Mouse (Mus musculus) midbrain, embryonic 16.5 days (tissue): Measurements from ENCODE around the gene Slc16a12. TPM values are rescaled to one million over a fixed set of nuclear protein-coding genes. Genes with fewer than 3 reads are reported as not detected.
"Not testable (repeated sequence)": the region's sequence is repeated elsewhere in the genome, so short reads cannot be mapped to it uniquely, and the experiment has no call there.

Experiments
- ATAC-seq: fragments of 200-750 bp; cut with Nextera tagmentation; 2 replicates; pipeline ENCODE4 v1.8.0; 2017; ENCODE audit warnings: moderate TSS enrichment
- H3K27ac ChIP-seq: fragments of 300-500 bp; sonication (generic); 2 replicates; pipeline ENCODE4 v1.5.1; 2014; ENCODE audit warnings: mild to moderate bottlenecking, low read length, mixed read lengths
- H3K27me3 ChIP-seq: fragments of 300-500 bp; sonication (generic); 2 replicates; pipeline ENCODE4 v1.6.1; 2014; ENCODE audit warnings: low read depth, low read length, mixed read lengths; ENCODE audit not compliant: control insufficient read depth, insufficient read depth
- H3K36me3 ChIP-seq: fragments of 300-500 bp; sonication (generic); 2 replicates; pipeline ENCODE4 v1.6.1; 2014; ENCODE audit warnings: mild to moderate bottlenecking, low read length, moderate library complexity, mixed read lengths; ENCODE audit not compliant: control insufficient read depth, insufficient read depth
- H3K4me1 ChIP-seq: fragments of 300-500 bp; sonication (generic); 2 replicates; pipeline ENCODE4 v1.6.1; 2014; ENCODE audit warnings: mild to moderate bottlenecking, low read length, mixed read lengths; ENCODE audit not compliant: control insufficient read depth, insufficient read depth
- H3K4me2 ChIP-seq: fragments of 300-500 bp; sonication (generic); 2 replicates; pipeline ENCODE4 v1.6.1; 2014; ENCODE audit warnings: mild to moderate bottlenecking, low read length, mixed read lengths
- H3K4me3 ChIP-seq: fragments of 300-500 bp; sonication (generic); 2 replicates; pipeline ENCODE4 v1.5.1; 2014; ENCODE audit warnings: low read depth, mild to moderate bottlenecking, low read length, moderate library complexity, mixed read lengths
- H3K9ac ChIP-seq: fragments of 300-500 bp; sonication (generic); 2 replicates; pipeline ENCODE4 v1.6.1; 2014; ENCODE audit warnings: low read depth, low read length, mixed read lengths
- H3K9me3 ChIP-seq: fragments of 300-500 bp; sonication (generic); replicated peaks from 2 replicates; pipeline ENCODE4 v1.6.1; 2014; ENCODE audit warnings: mild to moderate bottlenecking, low read length, mixed read lengths; ENCODE audit not compliant: control insufficient read depth, poor library complexity, severe bottlenecking
- WGBS: fragments of 180-500 bp; shearing (Covaris S2); extraction: QIAGEN DNeasy Blood & Tissue Kit; methylation state at CpG from one replicate; pipeline ENCODE4 v1.1.7; 2014; 5-methylcytosine and 5-hydroxymethylcytosine counted together
- polyA plus RNA-seq: library from polyadenylated mRNA; unstranded; fragments of >200 nt; fragmentation: Nextera tagmentation; extraction: Ambion mirVana; gene quantifications from 2 replicates; pipeline ENCODE4 v1.2.1, GENCODE M21; 2015

Slc16a12 gene
- polyA plus RNA-seq, 1 experiment from 2014 or later: 3.0 TPM

DNA sequence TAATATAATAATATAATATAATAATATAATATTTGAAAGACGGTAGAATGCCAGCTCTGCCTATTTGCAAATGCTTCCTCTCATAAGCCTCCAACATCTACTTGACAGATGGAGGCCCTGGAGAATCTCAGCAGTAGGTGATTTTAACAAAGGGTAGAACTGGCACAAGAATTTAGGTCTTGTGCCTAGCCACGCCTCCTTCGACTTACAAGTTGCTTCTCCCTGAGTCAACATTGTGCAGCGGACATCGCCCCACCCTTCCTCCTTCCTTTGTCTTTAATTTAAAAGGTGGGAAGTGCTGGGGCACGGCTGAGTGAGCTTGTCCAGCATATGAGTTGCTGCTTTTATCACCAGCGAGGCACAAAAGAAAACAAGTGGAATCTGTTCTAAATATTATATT lies 73.6 kb downstream of the Slc16a12 start:
- ATAC-seq: no peak
- H3K4me1 ChIP-seq: no peaks in the 10 kb centered on the region

DNA sequence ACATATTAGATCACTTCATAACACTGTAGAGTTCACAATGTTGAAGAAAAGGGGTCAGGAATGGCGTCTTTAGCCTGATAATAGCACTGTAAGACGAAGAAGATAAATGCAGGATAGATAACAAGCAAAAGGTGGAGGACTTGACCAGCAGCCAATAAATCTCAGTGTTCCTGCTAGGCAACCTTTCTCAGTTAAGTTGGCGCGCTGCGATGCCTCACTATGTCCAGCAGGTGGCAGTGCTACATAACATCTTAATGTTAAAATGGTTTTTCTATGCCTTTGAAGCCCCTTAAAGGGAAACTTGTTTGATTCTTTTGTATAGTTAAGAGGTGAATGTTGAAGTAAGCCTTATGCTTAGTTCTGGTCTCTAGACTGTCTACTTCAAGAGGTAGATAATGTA lies 81.0 kb downstream of the Slc16a12 start:
- Histone ChIP-seq H3K9ac (no peak overlapping the region), H3K4me1 (no peaks in the 10 kb centered on the region), H3K4me3 (no peak overlapping the region), H3K27me3 (no peaks in the 10 kb centered on the region), H3K36me3 (no peaks in the 10 kb centered on the region), H3K4me2 (no peak overlapping the region), H3K27ac (no peak overlapping the region), H3K9me3 (no peaks in the 10 kb centered on the region)
- 4% methylated on average over 5 of the region's 5 CpGs for WGBS
- ATAC-seq: no peak

More for the DNA sequence above, 73.6 kb downstream of the Slc16a12 start:
- H3K27ac ChIP-seq: no peak overlapping the region
- H3K4me3 ChIP-seq: no peak overlapping the region
- WGBS: 54% methylated on average over 7 of the region's 7 CpGs
- no peak overlapping the region for H3K4me2 ChIP-seq
- H3K27me3 ChIP-seq: no peaks in the 10 kb centered on the region
- H3K9me3 ChIP-seq: no peaks in the 10 kb centered on the region
- H3K9ac ChIP-seq: no peak overlapping the region
- no peaks in the 10 kb centered on the region for H3K36me3 ChIP-seq

DNA sequence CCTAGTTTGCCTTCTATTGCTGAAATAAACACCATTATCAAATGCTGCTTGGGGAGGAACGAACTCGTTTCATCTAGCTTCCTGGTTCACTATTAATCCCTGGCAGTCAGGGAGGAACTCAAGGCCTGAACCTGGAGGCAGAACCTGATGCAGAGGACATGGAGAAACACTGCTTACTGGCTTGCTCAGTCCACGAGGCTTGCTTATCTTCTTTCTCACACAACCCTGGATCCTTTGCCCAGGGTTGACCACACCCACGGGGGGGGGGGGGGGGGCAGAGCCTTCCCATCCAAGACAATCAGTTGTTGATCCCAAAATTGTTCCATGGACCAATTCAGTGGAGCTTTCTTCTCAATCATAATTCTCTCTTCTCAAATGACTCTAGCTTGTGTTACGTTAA lies 84.3 kb downstream of the Slc16a12 start:
- Histone ChIP-seq H3K27me3 (no peaks in the 10 kb centered on the region), H3K4me3 (no peak overlapping the region), H3K36me3 (no peaks in the 10 kb centered on the region), H3K4me1 (no peaks in the 10 kb centered on the region), H3K27ac (no peak overlapping the region), H3K4me2 (no peak overlapping the region), H3K9me3 (no peaks in the 10 kb centered on the region), H3K9ac (no peak overlapping the region)
- 56% methylated on average over 5 of the region's 5 CpGs for WGBS
- ATAC-seq: 0 out of 2 replicates have a peak, but pooled peaks have one; percentile 2

DNA sequence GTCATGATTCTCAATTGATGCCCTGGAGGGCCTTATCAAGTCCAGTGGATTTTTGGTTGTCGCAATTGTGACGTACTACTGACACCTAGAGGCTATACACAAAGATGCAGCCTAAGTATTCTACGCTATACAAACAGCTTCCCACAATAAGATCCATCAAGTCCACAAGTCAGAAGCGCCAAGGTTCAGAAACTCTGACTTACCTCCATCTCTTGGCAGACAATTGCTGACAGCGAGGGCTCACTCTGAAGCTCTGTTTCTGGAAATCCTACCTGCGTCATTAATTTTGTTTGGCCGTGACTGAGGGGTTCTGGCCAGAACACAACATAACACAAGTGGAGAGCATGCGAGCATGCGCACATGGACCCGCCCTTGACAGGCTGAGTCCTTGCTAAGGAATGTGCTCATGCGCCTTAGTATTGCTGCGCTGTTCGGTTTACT lies 85.0 kb downstream of the Slc16a12 start:
- Histone ChIP-seq H3K4me1 (no peaks in the 10 kb centered on the region), H3K27ac (no peak overlapping the region), H3K9ac (peak overlapping the region; percentile 2; the same call in 1 of the 2 replicates), H3K9me3 (no peaks in the 10 kb centered on the region), H3K4me2 (peak overlapping the region; percentile 38), H3K27me3 (no peaks in the 10 kb centered on the region), H3K4me3 (peak overlapping the region; percentile 33), H3K36me3 (no peaks in the 10 kb centered on the region)
- WGBS: 18% methylated on average over 13 of the region's 13 CpGs
- peak; percentile 98 for ATAC-seq

DNA sequence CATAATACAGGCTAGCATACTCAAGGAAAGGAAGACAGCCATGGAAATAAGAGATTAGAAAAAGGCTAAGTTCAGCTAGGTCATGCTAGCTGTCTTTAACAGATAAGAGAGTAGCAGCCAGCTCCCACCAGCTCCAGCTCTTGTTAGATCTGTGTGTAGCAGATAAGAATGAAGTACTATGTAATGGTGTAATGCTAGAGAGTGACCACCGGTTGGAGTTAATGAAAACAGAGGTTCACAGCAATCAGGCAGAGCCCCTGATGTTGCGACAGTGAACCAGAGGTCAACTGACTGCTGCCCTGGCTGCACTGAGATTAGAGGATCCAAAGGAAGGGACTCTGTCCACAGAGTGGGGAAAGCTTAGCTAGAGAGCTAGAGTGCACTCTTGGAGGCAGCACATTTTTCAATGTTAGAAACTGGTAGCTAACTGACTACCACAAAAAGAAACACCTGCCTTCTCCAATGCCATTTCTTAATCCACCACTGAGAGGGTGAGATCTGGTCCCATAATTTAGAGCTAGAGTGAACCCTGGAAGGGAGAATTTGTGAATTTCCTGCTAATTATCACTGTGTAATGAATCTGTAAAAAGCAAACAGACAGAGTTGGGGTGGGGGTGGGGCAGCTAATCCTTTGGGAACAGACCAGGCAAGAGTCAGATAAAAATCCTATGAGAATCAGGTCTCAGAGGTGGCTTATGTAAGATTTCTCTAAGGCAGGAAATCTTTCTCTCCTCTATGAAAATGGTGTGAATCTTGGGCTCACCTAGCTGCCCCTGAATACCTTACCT lies 90.4 kb downstream of the Slc16a12 start:
- no peaks in the 10 kb centered on the region for H3K4me1 ChIP-seq
- no peak overlapping the region for H3K4me2 ChIP-seq
- H3K9ac ChIP-seq: no peak overlapping the region
- 28% methylated on average over 2 of the region's 2 CpGs for WGBS
- no peaks in the 10 kb centered on the region for H3K36me3 ChIP-seq
- no peak overlapping the region for H3K4me3 ChIP-seq
- peak; percentile 45; the same call in 1 of the 2 replicates for ATAC-seq
- no peak overlapping the region for H3K27ac ChIP-seq
- H3K9me3 ChIP-seq: no peaks in the 10 kb centered on the region
- H3K27me3 ChIP-seq: no peaks in the 10 kb centered on the region

DNA sequence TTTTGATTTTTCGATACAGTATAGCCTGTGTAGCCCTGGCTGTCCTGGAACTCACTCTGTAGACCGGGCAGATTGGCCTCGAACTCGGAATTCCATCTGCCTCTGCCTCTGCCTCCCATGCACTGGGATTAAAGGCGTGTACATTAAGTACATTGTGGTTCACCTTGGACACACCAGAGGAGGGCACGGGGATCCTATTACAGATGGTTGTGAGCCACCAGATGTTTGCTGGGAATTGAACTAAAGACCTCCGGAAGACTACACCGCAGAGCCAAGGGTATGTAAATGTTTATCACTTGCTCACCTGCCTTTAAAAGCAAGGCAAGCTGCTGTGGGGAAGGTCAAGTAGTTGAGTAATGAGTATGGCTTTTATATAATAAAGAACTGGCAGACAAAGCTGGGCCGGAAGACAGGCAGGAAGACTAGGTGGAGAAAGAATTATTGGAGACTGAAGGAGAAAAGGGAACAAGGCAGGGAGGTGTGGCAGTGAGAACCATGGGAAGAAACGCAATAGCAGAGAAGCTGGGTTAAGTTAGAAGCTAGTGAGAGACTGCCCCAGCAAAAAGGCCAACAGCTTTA lies 91.8 kb downstream of the Slc16a12 start:
- H3K9me3 ChIP-seq: no peaks in the 10 kb centered on the region
- ATAC-seq: no peak
- 88% methylated on average over 10 of the region's 10 CpGs for WGBS
- no peak overlapping the region for H3K4me3 ChIP-seq
- H3K4me1 ChIP-seq: no peaks in the 10 kb centered on the region
- no peaks in the 10 kb centered on the region for H3K36me3 ChIP-seq
- H3K27me3 ChIP-seq: no peaks in the 10 kb centered on the region
- H3K27ac ChIP-seq: no peak overlapping the region
- no peak overlapping the region for H3K9ac ChIP-seq
- no peak overlapping the region for H3K4me2 ChIP-seq

DNA sequence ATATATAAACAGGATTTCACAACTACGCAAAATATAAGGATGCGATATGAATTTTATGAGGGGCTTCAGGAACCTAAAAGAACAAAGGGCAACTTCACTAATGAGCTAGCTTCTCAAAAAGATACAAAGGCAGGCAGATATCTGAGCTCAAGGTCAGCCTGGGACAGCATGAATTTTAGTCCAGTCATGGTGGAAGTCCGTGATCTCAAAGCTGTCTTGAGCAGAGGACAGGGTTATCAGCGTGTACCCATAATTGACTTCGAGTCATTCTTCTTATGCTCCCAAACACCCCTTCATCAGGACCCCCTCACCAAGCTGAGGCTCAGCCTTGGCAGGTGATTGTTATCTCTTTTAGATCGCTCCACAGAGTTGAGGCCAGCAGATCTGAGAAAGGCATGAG lies 96.1 kb downstream of the Slc16a12 start:
- H3K4me3 ChIP-seq: no peak overlapping the region
- ATAC-seq: no peak
- no peaks in the 10 kb centered on the region for H3K4me1 ChIP-seq
- WGBS: 94% methylated on average over 6 of the region's 6 CpGs
- H3K27me3 ChIP-seq: no peaks in the 10 kb centered on the region
- H3K4me2 ChIP-seq: no peak overlapping the region
- no peaks in the 10 kb centered on the region for H3K9me3 ChIP-seq
- no peak overlapping the region for H3K9ac ChIP-seq
- no peak overlapping the region for H3K27ac ChIP-seq
- no peaks in the 10 kb centered on the region for H3K36me3 ChIP-seq

DNA sequence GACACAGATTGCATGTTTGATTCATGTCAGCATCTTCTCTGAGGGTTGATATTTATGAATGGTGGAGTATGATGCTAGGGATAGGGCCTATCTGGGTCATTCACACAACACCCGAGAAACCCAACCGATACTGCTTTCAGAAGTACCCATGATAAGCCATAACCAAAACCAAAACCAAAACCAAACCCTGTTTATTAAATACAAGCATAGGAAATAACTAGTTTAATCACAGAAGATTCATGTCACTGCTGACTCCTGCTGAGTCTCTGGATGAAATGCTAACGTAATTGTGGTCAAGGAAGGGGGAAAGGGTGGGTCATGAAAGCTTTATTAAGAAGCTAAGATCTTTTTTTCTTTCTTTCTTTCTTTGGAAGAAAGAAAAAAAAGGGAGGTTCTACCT lies 96.8 kb downstream of the Slc16a12 start:
- no peak overlapping the region for H3K4me3 ChIP-seq
- H3K9me3 ChIP-seq: no peaks in the 10 kb centered on the region
- no peak overlapping the region for H3K27ac ChIP-seq
- no peaks in the 10 kb centered on the region for H3K36me3 ChIP-seq
- no peaks in the 10 kb centered on the region for H3K4me1 ChIP-seq
- no peak for ATAC-seq
- 92% methylated on average over 3 of the region's 3 CpGs for WGBS
- no peaks in the 10 kb centered on the region for H3K27me3 ChIP-seq
- no peak overlapping the region for H3K4me2 ChIP-seq
- H3K9ac ChIP-seq: no peak overlapping the region

DNA sequence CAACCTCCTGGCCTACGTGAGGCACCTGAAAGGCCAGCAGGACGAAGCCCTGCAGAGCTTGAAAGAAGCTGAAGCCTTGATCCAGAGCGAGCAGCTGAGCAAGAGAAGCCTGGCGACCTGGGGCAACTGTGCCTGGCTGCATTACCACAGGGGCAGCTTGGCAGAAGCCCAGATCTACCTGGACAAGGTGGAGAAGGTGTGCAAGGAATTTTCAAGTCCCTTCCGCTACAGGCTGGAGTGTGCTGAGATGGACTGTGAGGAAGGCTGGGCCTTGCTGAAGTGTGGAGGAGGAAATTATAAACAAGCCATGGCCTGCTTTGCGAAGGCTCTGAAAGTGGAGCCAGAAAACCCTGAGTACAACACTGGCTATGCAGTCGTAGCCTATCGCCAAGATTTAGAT lies 99.5 kb downstream of the Slc16a12 start:
- not testable (repeated sequence) for H3K9ac ChIP-seq, ATAC-seq, H3K27me3 ChIP-seq, H3K9me3 ChIP-seq, H3K4me3 ChIP-seq, H3K4me1 ChIP-seq, H3K36me3 ChIP-seq, H3K27ac ChIP-seq, H3K4me2 ChIP-seq
- 93% methylated on average over 8 of the region's 8 CpGs for WGBS
